ENCODE assay signal across 10 mouse cellular contexts in genomic region chr15:102665494-102665893, GRCm38 (mm10). TPM values are rescaled to one million over a fixed set of nuclear protein-coding genes. Genes with fewer than 3 reads are reported as not detected.
DNase-seq lines count a peak whose midpoint lies in the region; ATAC-seq and TF ChIP-seq lines count a peak whose summit lies in the region.
"Had no signal": no experiment of that assay in that cellular context is flagged by ENCODE, and none has a peak within 500 bp of the region (broad histone marks: within the 10 kb centered on the region; RNA-seq: fewer than 3 reads in every experiment).

No protein-coding gene starts in this region.

- peaks cover 90% of the 10 kb centered on the region for H3K36me3 ChIP-seq in C2C12 (ENCODE audit: control insufficient read depth, insufficient read depth)
- H3K36me3 ChIP-seq in embryonic facial prominence, embryonic 14.5 days (ENCODE audit: control insufficient read depth, insufficient read depth, low read length): peaks cover 70% of the 10 kb centered on the region

- 44% methylated on average over 4 of the region's 4 CpGs for WGBS in embryonic facial prominence, embryonic 14.5 days

- H3K4me3 ChIP-seq in C2C12 (ENCODE audit: insufficient read depth, poor library complexity, severe bottlenecking): no peak overlapping the region
- H3K4me3 ChIP-seq in embryonic facial prominence, embryonic 14.5 days (ENCODE audit: low read depth, low read length): no peak overlapping the region

- H3K4me2 ChIP-seq in embryonic facial prominence, embryonic 14.5 days (ENCODE audit: low read depth, low read length): no peak overlapping the region

- H3K27me3 ChIP-seq in C2C12 (ENCODE audit: control insufficient read depth, insufficient read depth, insufficient read length): no peaks in the 10 kb centered on the region
- no peaks in the 10 kb centered on the region for H3K27me3 ChIP-seq in embryonic facial prominence, embryonic 14.5 days (replicated peaks; ENCODE audit: control insufficient read depth, insufficient read depth, low read length)

- no peak overlapping the region for H3K27ac ChIP-seq in embryonic facial prominence, embryonic 14.5 days (replicated peaks; ENCODE audit: low read depth, low read length)

- peak; percentile 65 for TF ChIP-seq CTCF in C2C12 (IDR thresholded peaks at IDR 0.05; ENCODE audit: control insufficient read depth, insufficient read depth, insufficient read length)

- H3K79me3 ChIP-seq in C2C12 (ENCODE audit: low read depth): peaks cover 40% of the 10 kb centered on the region

- DNase-seq in cerebellum, adult 11 months: peak; percentile 53
- peak; percentile 55 for DNase-seq in adrenal gland, postnatal 25 days
- DNase-seq in embryonic facial prominence, embryonic 14.5 days (ENCODE audit: low spot score): peak; percentile 62
- DNase-seq in lung, adult 18-20 months: peak; percentile 39 to 62
- peak; percentile 53 for DNase-seq in right cerebral cortex, postnatal 4 days

- peaks cover 8% of the 10 kb centered on the region; the same call in 1 of the 2 replicates for H3K4me1 ChIP-seq in embryonic facial prominence, embryonic 14.5 days (ENCODE audit: control insufficient read depth, insufficient read depth, low read length)

- H3K9me3 ChIP-seq in embryonic facial prominence, embryonic 14.5 days (ENCODE audit: control insufficient read depth, low read length): no peaks in the 10 kb centered on the region

- H3ac ChIP-seq in C2C12 (ENCODE audit: control insufficient read depth, insufficient read length, low read depth): no peak overlapping the region

- ATAC-seq in cerebellum, adult (ENCODE audit: insufficient number of reproducible peaks, low FRiP score, low TSS enrichment): no peak
- no peak; the same call in 1 of the 2 replicates for ATAC-seq in embryonic facial prominence, embryonic 14.5 days (ENCODE audit: low read depth)
- peak; percentile 69 for ATAC-seq in inflammation-experienced regulatory T-cells, adult 6 months

- peaks cover 45% of the 10 kb centered on the region for H3K79me2 ChIP-seq in C2C12 (ENCODE audit: control insufficient read depth, insufficient read depth)

- H3K9ac ChIP-seq in embryonic facial prominence, embryonic 14.5 days (ENCODE audit: low read depth, low read length): no peak overlapping the region

TF ChIP-seq in C2C12, 6 proteins besides CTCF, POLR2A, EP300 and RAD21:
- TF ChIP-seq MYOG (IDR thresholded peaks at IDR 0.05; ENCODE audit: control insufficient read depth, extremely low read depth, insufficient read length) (no peak), MAX (IDR thresholded peaks at IDR 0.05) (no peak), FOSL1 (IDR thresholded peaks at IDR 0.05; ENCODE audit: insufficient read depth, low read length, poor library complexity, severe bottlenecking) (no peak), MYOD1 (IDR thresholded peaks at IDR 0.05; ENCODE audit: control insufficient read depth, insufficient read length, low read depth) (no peak), CEBPB (IDR thresholded peaks at IDR 0.05; ENCODE audit: low read depth) (no peak), USF1 (IDR thresholded peaks at IDR 0.05; ENCODE audit: low read depth) (no peak)

RNA-seq across cellular contexts. Expression of gene Atp5g2, which starts 6.7 kb away (rescaled TPM):
- polyA plus RNA-seq in C2C12 (2012; fragmentation: generic; extraction: Trizol): 933 TPM
- 13.8 and 32.0 TPM in 2 replicates for total RNA-seq in adrenal gland, postnatal 25 days (2021)
- 82.9 and 94.1 TPM in 2 replicates for polyA plus RNA-seq in embryonic facial prominence, embryonic 14.5 days (2014; fragmentation: Nextera tagmentation; extraction: Ambion mirVana)
- 10 to 100 TPM; 32.4 to 64.3 (median 37.5) TPM for polyA plus RNA-seq in inflammation-experienced regulatory T-cells, adult 6 months (2017; shearing (Covaris generic))

RNA-seq across cellular contexts. Expression of gene Atf7, which starts 40.2 kb away (rescaled TPM):
- 31.0 TPM for polyA plus RNA-seq in C2C12 (2012; fragmentation: generic; extraction: Trizol)
- total RNA-seq in adrenal gland, postnatal 25 days (2021): 78.0 and 81.1 TPM in 2 replicates
- 43.0 and 43.8 TPM in 2 replicates for polyA plus RNA-seq in embryonic facial prominence, embryonic 14.5 days (2014; fragmentation: Nextera tagmentation; extraction: Ambion mirVana)
- polyA plus RNA-seq in inflammation-experienced regulatory T-cells, adult 6 months (2017; shearing (Covaris generic)): 10 to 100 TPM; 20.8 to 59.2 (median 45.1) TPM

RNA-seq across cellular contexts. Expression of gene Gm28047, which starts 40.6 kb away (rescaled TPM):
- not detected for polyA plus RNA-seq in C2C12 (2012; fragmentation: generic; extraction: Trizol)
- total RNA-seq in adrenal gland, postnatal 25 days (2021): 2.2 TPM in 1 of 2 replicates, not detected in the other
- polyA plus RNA-seq in embryonic facial prominence, embryonic 14.5 days (2014; fragmentation: Nextera tagmentation; extraction: Ambion mirVana): not detected in 2 replicates
- under 1 TPM in 1 of 3 experiments, not detected in 2; 0.85 TPM for polyA plus RNA-seq in inflammation-experienced regulatory T-cells, adult 6 months (2017; shearing (Covaris generic))
- polyA plus RNA-seq: large intestine, adult 2 months; stomach, embryonic 14.5 days had no signal

RNA-seq across cellular contexts. Expression of gene Calcoco1, which starts 56.5 kb away (rescaled TPM):
- 25.7 TPM for polyA plus RNA-seq in C2C12 (2012; fragmentation: generic; extraction: Trizol)
- total RNA-seq in adrenal gland, postnatal 25 days (2021): 105 and 147 TPM in 2 replicates
- 51.1 and 51.9 TPM in 2 replicates for polyA plus RNA-seq in embryonic facial prominence, embryonic 14.5 days (2014; fragmentation: Nextera tagmentation; extraction: Ambion mirVana)
- polyA plus RNA-seq in inflammation-experienced regulatory T-cells, adult 6 months (2017; shearing (Covaris generic)): 10 to 100 TPM; 22.0 to 43.9 (median 37.8) TPM
